Mouse (Mus musculus): ENCODE data around the gene Prss42.

DNA sequence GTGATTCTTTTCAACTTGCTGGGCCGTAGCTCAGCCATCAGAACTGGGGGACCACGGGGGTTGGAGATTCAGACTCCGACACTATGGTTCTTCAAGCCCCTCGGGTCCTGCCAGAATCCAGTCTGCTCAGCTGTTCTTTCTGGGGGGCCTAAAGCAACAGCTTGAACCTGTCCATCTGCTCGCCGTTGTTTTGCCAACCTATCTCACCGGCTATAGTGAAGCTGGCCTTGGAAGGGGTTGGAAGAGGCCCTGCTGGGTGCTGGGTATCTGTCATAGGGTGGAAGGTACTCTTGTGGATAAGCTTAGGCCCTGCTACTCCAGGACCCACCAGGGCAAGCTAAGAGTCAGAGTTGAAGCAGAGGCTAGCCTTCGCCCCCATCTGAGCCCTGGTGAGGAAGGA is 37.1 kb upstream of the Prss42 start:
- TF ChIP-seq MAX (IDR thresholded peaks at IDR 0.05) (no peak), CTCF (IDR thresholded peaks at IDR 0.05; ENCODE audit: control insufficient read depth, insufficient read depth, insufficient read length) (no peak), USF1 (IDR thresholded peaks at IDR 0.05; ENCODE audit: low read depth) (no peak), MYOG (IDR thresholded peaks at IDR 0.05; ENCODE audit: control insufficient read depth, extremely low read depth, insufficient read length) (no peak), FOSL1 (IDR thresholded peaks at IDR 0.05; ENCODE audit: insufficient read depth, low read length, poor library complexity, severe bottlenecking) (no peak)

Data from C2C12 (cell line).